Mouse (Mus musculus): Measurements from ENCODE around the gene Dnal1. TPM values are rescaled to one million over a fixed set of nuclear protein-coding genes. Genes with fewer than 3 reads are reported as not detected.

Dnal1 gene
- total RNA-seq, 2 experiments from 2014 or later = 0.75 to 1.1 TPM

- ATAC-seq (replicated peaks; ENCODE audit: poor library complexity) = no peak
These were observed 70.8 kb downstream of the Dnal1 start for GRCm38 (mm10) chr12:84184979-84185378.

- no peak for ATAC-seq (replicated peaks; ENCODE audit: poor library complexity)
These were observed 71.4 kb downstream of the Dnal1 start for GRCm38 (mm10) chr12:84185547-84185946.

- no peak for ATAC-seq (replicated peaks; ENCODE audit: poor library complexity)
These were observed 72.4 kb downstream of the Dnal1 start for GRCm38 (mm10) chr12:84186536-84186935.

GRCm38 (mm10) chr12:84186950-84187349 lies 72.8 kb downstream of the Dnal1 start:
- no peak for ATAC-seq (replicated peaks; ENCODE audit: poor library complexity)

- ATAC-seq (replicated peaks; ENCODE audit: poor library complexity) = peak; percentile 64
These were observed 73.8 kb downstream of the Dnal1 start for GRCm38 (mm10) chr12:84187752-84188601.

- ATAC-seq (replicated peaks; ENCODE audit: poor library complexity) = no peak
These were observed 74.8 kb downstream of the Dnal1 start for GRCm38 (mm10) chr12:84188881-84189444.

GRCm38 (mm10) chr12:84190151-84190820 lies 76.1 kb downstream of the Dnal1 start:
- ATAC-seq (replicated peaks; ENCODE audit: poor library complexity) = no peak

GRCm38 (mm10) chr12:84191190-84191589 lies 77.0 kb downstream of the Dnal1 start:
- no peak for ATAC-seq (replicated peaks; ENCODE audit: poor library complexity)

GRCm38 (mm10) chr12:84191770-84192169 lies 77.6 kb downstream of the Dnal1 start:
- no peak for ATAC-seq (replicated peaks; ENCODE audit: poor library complexity)

GRCm38 (mm10) chr12:84192280-84192679 lies 78.1 kb downstream of the Dnal1 start:
- ATAC-seq (replicated peaks; ENCODE audit: poor library complexity) = no peak

- ATAC-seq (replicated peaks; ENCODE audit: poor library complexity) = peak; percentile 30
These were observed 78.8 kb downstream of the Dnal1 start for GRCm38 (mm10) chr12:84192741-84193641.

GRCm38 (mm10) chr12:84193642-84194399 lies 79.7 kb downstream of the Dnal1 start:
- ATAC-seq (replicated peaks; ENCODE audit: poor library complexity) = peak; percentile 86

GRCm38 (mm10) chr12:84194400-84195109 lies 80.4 kb downstream of the Dnal1 start:
- ATAC-seq (replicated peaks; ENCODE audit: poor library complexity) = no peak

- no peak for ATAC-seq (replicated peaks; ENCODE audit: poor library complexity)
These were observed 81.0 kb downstream of the Dnal1 start for GRCm38 (mm10) chr12:84195195-84195594.

Other genes starting within 250 kb of the Dnal1 start
- 15.9 and 19.3 TPM in 2 replicates for gene Numb, start 192.4 kb upstream of the Dnal1 start, total RNA-seq (2015)
- 12.6 and 26.8 TPM in 2 replicates for gene Numb, start 192.4 kb upstream of the Dnal1 start, total RNA-seq (2017)
- 13.5 and 14.6 TPM in 2 replicates for gene Riox1, start 163.8 kb upstream of the Dnal1 start, total RNA-seq (2015)
- 16.7 and 17.7 TPM in 2 replicates for gene Riox1, start 163.8 kb upstream of the Dnal1 start, total RNA-seq (2017)
- not detected in 2 replicates for gene Heatr4, start 129.5 kb upstream of the Dnal1 start, total RNA-seq (2015)
- gene Heatr4, start 129.5 kb upstream of the Dnal1 start, total RNA-seq (2017) = not detected in 2 replicates
- 12.1 and 13.3 TPM in 2 replicates for gene Acot2, start 126.5 kb upstream of the Dnal1 start, total RNA-seq (2015)
- gene Acot2, start 126.5 kb upstream of the Dnal1 start, total RNA-seq (2017) = 9.4 and 12.7 TPM in 2 replicates
- gene Acot1, start 104.9 kb upstream of the Dnal1 start, total RNA-seq (2015) = 10.8 and 14.6 TPM in 2 replicates
- 11.8 and 13.6 TPM in 2 replicates for gene Acot1, start 104.9 kb upstream of the Dnal1 start, total RNA-seq (2017)
- 0.07 TPM in 1 of 2 replicates, not detected in the other for gene Acot4, start 76.0 kb upstream of the Dnal1 start, total RNA-seq (2015)
- 0.03 TPM in 1 of 2 replicates, not detected in the other for gene Acot4, start 76.0 kb upstream of the Dnal1 start, total RNA-seq (2017)
- gene Gm49366, start 75.4 kb upstream of the Dnal1 start, total RNA-seq (2015) = not detected in 2 replicates
- gene Gm49366, start 75.4 kb upstream of the Dnal1 start, total RNA-seq (2017) = not detected in 2 replicates
- not detected in 2 replicates for gene Acot3, start 62.2 kb upstream of the Dnal1 start, total RNA-seq (2015)
- gene Acot3, start 62.2 kb upstream of the Dnal1 start, total RNA-seq (2017) = not detected in 2 replicates
- not detected in 2 replicates for gene Acot5, start 45.0 kb upstream of the Dnal1 start, total RNA-seq (2015)
- not detected in 2 replicates for gene Acot5, start 45.0 kb upstream of the Dnal1 start, total RNA-seq (2017)
- 1.5 and 2.0 TPM in 2 replicates for gene Acot6, start 13.7 kb upstream of the Dnal1 start, total RNA-seq (2015)
- 1.7 and 2.0 TPM in 2 replicates for gene Acot6, start 13.7 kb upstream of the Dnal1 start, total RNA-seq (2017)
- gene Pnma1, start 34.1 kb downstream of the Dnal1 start, total RNA-seq (2015) = 0.15 TPM in 2 replicates
- 0.24 and 0.62 TPM in 2 replicates for gene Pnma1, start 34.1 kb downstream of the Dnal1 start, total RNA-seq (2017)
- gene Elmsan1, start 104.5 kb downstream of the Dnal1 start, total RNA-seq (2015) = 13.7 and 14.1 TPM in 2 replicates
- 11.5 and 15.2 TPM in 2 replicates for gene Elmsan1, start 104.5 kb downstream of the Dnal1 start, total RNA-seq (2017)
- 15.6 and 20.5 TPM in 2 replicates for gene Ptgr2, start 170.9 kb downstream of the Dnal1 start, total RNA-seq (2015)
- 58.3 and 69.6 TPM in 2 replicates for gene Ptgr2, start 170.9 kb downstream of the Dnal1 start, total RNA-seq (2017)
- gene Zfp410, start 202.5 kb downstream of the Dnal1 start, total RNA-seq (2015) = 34.5 and 53.4 TPM in 2 replicates
- 33.8 and 43.4 TPM in 2 replicates for gene Zfp410, start 202.5 kb downstream of the Dnal1 start, total RNA-seq (2017)
- 16.7 and 20.9 TPM in 2 replicates for gene Coq6, start 247.3 kb downstream of the Dnal1 start, total RNA-seq (2015)
- gene Coq6, start 247.3 kb downstream of the Dnal1 start, total RNA-seq (2017) = 10.3 and 18.9 TPM in 2 replicates
- gene Fam161b, start 247.5 kb downstream of the Dnal1 start, total RNA-seq (2015) = 0.42 and 0.54 TPM in 2 replicates
- 0.57 and 1.0 TPM in 2 replicates for gene Fam161b, start 247.5 kb downstream of the Dnal1 start, total RNA-seq (2017)

Measured in megakaryocyte progenitor cell, adult 5-6 weeks (primary cell).